Mouse (Mus musculus): ENCODE measurements around the gene Amph. TPM values are rescaled to one million over a fixed set of nuclear protein-coding genes. Genes with fewer than 3 reads are reported as not detected.

Gene Amph
- total and polyA plus RNA-seq, 3 experiments = not detected

DNA sequence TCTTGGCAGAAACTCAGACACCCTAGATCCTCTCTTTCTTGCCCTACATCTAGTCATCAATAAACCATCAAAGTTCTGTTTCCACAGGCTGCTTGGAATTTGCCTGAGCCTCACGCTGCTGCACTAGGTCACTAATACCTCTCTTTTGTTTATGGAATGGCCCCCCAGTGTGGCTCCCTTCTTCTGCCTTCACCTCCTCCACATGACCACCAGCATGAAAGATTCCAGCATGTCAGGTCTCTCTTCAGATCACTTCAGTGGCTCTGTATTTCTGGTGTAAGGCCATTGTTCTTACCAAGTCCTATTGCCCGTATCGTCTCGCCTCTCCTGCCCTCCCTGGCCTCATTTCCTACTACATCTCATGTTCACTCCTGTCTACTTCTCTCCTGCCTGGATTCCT lies 39.3 kb downstream of the Amph start:
- no peak overlapping the region for H3K4me2 ChIP-seq (ENCODE audit: insufficient read depth, low read depth, poor library complexity, severe bottlenecking)
- no peak overlapping the region for H3K27ac ChIP-seq (ENCODE audit: insufficient read depth, low read depth)
- in situ Hi-C loops (cut with MboI; ENCODE audit: low pct_ligation_motif_present, low pct_unique_long_range_greater_than_20kb, low sequenced_read_pairs) (no loop called here), dilution Hi-C loops (cut with MboI; ENCODE audit: extremely low pct_ligation_motif_present, extremely low pct_unique_long_range_greater_than_20kb, low sequenced_read_pairs) (no loop called here)
- no peaks in the 10 kb centered on the region for H3K36me3 ChIP-seq (replicated peaks in 1 of 2; ENCODE audit: control insufficient read depth in 1 of 2, insufficient read depth in 1 of 2, low read length in 1 of 2)
- H3K4me1 ChIP-seq (ENCODE audit: control insufficient read depth in 1 of 2, insufficient read depth in 2 of 2) = no peaks in the 10 kb centered on the region
- TF ChIP-seq MXI1 (IDR thresholded peaks at IDR 0.05; ENCODE audit: low read depth, low read length) (no peak), PAX5 (IDR thresholded peaks at IDR 0.05; ENCODE audit: low read length) (no peak), ZKSCAN1 (IDR thresholded peaks at IDR 0.05; ENCODE audit: borderline replicate concordance, low read depth, low read length) (no peak), HCFC1 (IDR thresholded peaks at IDR 0.05; ENCODE audit: low read depth, low read length) (no peak), CHD2 (IDR thresholded peaks at IDR 0.05; ENCODE audit: low read length) (no peak), RCOR1 (conservative IDR thresholded peaks at IDR 0.05; ENCODE audit: low read depth, low read length) (no peak), ELF1 (IDR thresholded peaks at IDR 0.05; ENCODE audit: low read depth, low read length) (no peak), USF2 (conservative IDR thresholded peaks at IDR 0.05; ENCODE audit: low read depth, low read length) (no peak), MYC (IDR thresholded peaks at IDR 0.05; ENCODE audit: low read depth, low read length) (no peak), BHLHE40 (IDR thresholded peaks at IDR 0.05; ENCODE audit: low read depth, low read length) (no peak), POLR2AphosphoS2 (IDR thresholded peaks at IDR 0.05; ENCODE audit: low read depth, low read length) (no peak), MAFK (IDR thresholded peaks at IDR 0.05; ENCODE audit: insufficient replicate concordance, low read length) (no peak), TCF12 (IDR thresholded peaks at IDR 0.05; ENCODE audit: low read depth, low read length) (no peak), NRF1 (IDR thresholded peaks at IDR 0.05; ENCODE audit: low read depth, low read length) (no peak), NELFE (IDR thresholded peaks at IDR 0.05; ENCODE audit: low read depth, low read length) (no peak), E2F4 (IDR thresholded peaks at IDR 0.05; ENCODE audit: insufficient replicate concordance, low read depth, low read length) (no peak)
- no peaks in the 10 kb centered on the region for H3K79me2 ChIP-seq (replicated peaks; ENCODE audit: control insufficient read depth, extremely low read depth, insufficient read depth, poor library complexity, severe bottlenecking)
- H3K27me3 ChIP-seq (replicated peaks) = no peaks in the 10 kb centered on the region
- no peak for DNase-seq (ENCODE audit: extremely low read depth)
- H3K9me3 ChIP-seq (replicated peaks; ENCODE audit: low read length) = no peaks in the 10 kb centered on the region
- H3K9ac ChIP-seq (ENCODE audit: insufficient read depth, low read depth) = no peak overlapping the region
- no peak overlapping the region for H3K4me3 ChIP-seq (replicated peaks in 1 of 3; ENCODE audit: low read depth in 2 of 3, low read length in 2 of 3, poor library complexity in 1 of 3)

DNA sequence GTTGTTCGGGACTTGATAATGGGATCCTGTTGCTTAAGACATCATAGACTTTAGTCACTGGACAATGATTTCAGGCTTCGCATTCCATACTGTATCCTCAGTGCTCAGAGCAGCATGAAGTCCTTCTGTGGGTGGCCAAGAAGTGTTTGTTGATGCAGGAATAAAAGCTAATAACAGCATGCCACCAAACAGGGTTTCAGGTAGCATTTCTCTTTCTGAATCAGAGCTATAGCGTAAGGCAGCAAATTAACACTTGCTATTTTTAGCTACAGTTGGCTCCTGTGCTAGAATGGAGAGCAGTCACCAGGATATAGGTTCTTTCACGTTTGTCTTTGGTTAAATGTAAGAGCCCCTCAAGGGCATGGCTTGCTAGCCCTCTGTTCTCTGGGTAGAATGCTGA lies 40.3 kb downstream of the Amph start:
- Histone ChIP-seq H3K4me3 (replicated peaks in 1 of 3; ENCODE audit: low read depth in 2 of 3, low read length in 2 of 3, poor library complexity in 1 of 3) (no peak overlapping the region), H3K79me2 (replicated peaks; ENCODE audit: control insufficient read depth, extremely low read depth, insufficient read depth, poor library complexity, severe bottlenecking) (no peaks in the 10 kb centered on the region), H3K4me2 (ENCODE audit: insufficient read depth, low read depth, poor library complexity, severe bottlenecking) (no peak overlapping the region), H3K4me1 (ENCODE audit: control insufficient read depth in 1 of 2, insufficient read depth in 2 of 2) (no peaks in the 10 kb centered on the region), H3K9me3 (replicated peaks; ENCODE audit: low read length) (no peaks in the 10 kb centered on the region), H3K27me3 (replicated peaks) (no peaks in the 10 kb centered on the region), H3K36me3 (replicated peaks in 1 of 2; ENCODE audit: control insufficient read depth in 1 of 2, insufficient read depth in 1 of 2, low read length in 1 of 2) (no peaks in the 10 kb centered on the region), H3K9ac (ENCODE audit: insufficient read depth, low read depth) (no peak overlapping the region), H3K27ac (ENCODE audit: insufficient read depth, low read depth) (no peak overlapping the region)
- in situ Hi-C loops (cut with MboI; ENCODE audit: low pct_ligation_motif_present, low pct_unique_long_range_greater_than_20kb, low sequenced_read_pairs) (no loop called here), dilution Hi-C loops (cut with MboI; ENCODE audit: extremely low pct_ligation_motif_present, extremely low pct_unique_long_range_greater_than_20kb, low sequenced_read_pairs) (no loop called here)
- no peak for DNase-seq (ENCODE audit: extremely low read depth)
- no peak for TF ChIP-seq POLR2AphosphoS2 (IDR thresholded peaks at IDR 0.05; ENCODE audit: low read depth, low read length)
- TF ChIP-seq CTCF (conservative IDR thresholded peaks at IDR 0.05 in 1 of 2, IDR thresholded peaks at IDR 0.05 in 1 of 2; ENCODE audit: low read depth in 2 of 2, low read length in 2 of 2) = no peak
- TF ChIP-seq USF1 (IDR thresholded peaks at IDR 0.05; ENCODE audit: low read depth, low read length) = no peak
- TF ChIP-seq SMC3 (IDR thresholded peaks at IDR 0.05; ENCODE audit: low read depth, low read length) = no peak
- TF ChIP-seq JUN (IDR thresholded peaks at IDR 0.05; ENCODE audit: insufficient read depth, low read depth, low read length) = no peak
- TF ChIP-seq IRF4 (IDR thresholded peaks at IDR 0.05; ENCODE audit: low read depth, low read length) = no peak
